Mouse (Mus musculus) testis, adult 2 months (tissue): ENCODE data around the gene Kctd21.

Experiments used
- CTCF ChIP-seq: fragments of 200-500 bp; IDR thresholded peaks from 2 replicates; pipeline ENCODE4 v1.5.1; 2012; ENCODE audit warnings: low read depth, mild to moderate bottlenecking, inconsistent platforms, low read length, moderate library complexity; ENCODE audit not compliant: control insufficient read depth, insufficient read depth, insufficient replicate concordance
- POLR2A ChIP-seq: fragments of 200-500 bp; IDR thresholded peaks from 2 replicates; pipeline ENCODE4 v1.6.1; 2012; ENCODE audit warnings: low read depth, mild to moderate bottlenecking, inconsistent platforms, low read length, moderate library complexity; ENCODE audit not compliant: control insufficient read depth

DNA sequence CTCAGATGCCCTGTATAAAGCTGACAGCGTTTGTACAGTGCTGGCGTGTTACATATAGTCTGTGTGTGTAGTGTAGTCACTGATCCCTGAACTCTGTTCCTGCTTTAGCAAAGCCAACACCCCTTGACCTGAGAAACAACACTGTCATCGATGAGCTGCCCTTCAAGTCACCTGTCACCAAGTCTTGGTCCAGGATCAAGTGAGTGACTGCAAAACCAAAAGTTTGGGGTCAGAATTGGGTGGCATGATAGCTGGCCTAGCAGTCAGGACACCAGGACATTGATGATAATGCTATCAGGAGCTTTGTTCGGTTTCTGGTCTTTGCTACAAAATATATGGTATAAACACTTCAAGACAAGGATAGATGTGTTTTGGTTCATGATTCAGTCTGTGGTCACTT is 29.9 kb upstream of the Kctd21 start:
- no peak for TF ChIP-seq POLR2A
- TF ChIP-seq CTCF = no peak
